Mouse (Mus musculus) embryonic facial prominence, embryonic 13.5 days (tissue): ENCODE data around the gene Ptov1. TPM values are rescaled to one million over a fixed set of nuclear protein-coding genes. Genes with fewer than 3 reads are reported as not detected.

Experiments
- ATAC-seq: fragments of 200-750 bp; cut with Nextera tagmentation; 2 replicates; pipeline ENCODE4 v1.8.0; 2017; ENCODE audit warnings: low read depth; ENCODE audit not compliant: insufficient number of reproducible peaks, insufficient read depth, low FRiP score, low TSS enrichment
- H3K27ac ChIP-seq: fragments of 300-500 bp; sonication (generic); 2 replicates; pipeline ENCODE4 v1.5.1; 2015; ENCODE audit warnings: moderate library complexity, mild to moderate bottlenecking, inconsistent platforms
- H3K27me3 ChIP-seq: fragments of 300-500 bp; sonication (generic); 2 replicates; pipeline ENCODE4 v1.6.1; 2015; ENCODE audit warnings: mild to moderate bottlenecking, inconsistent platforms
- H3K36me3 ChIP-seq: fragments of 300-500 bp; sonication (generic); 2 replicates; pipeline ENCODE4 v1.6.1; 2015; ENCODE audit warnings: mild to moderate bottlenecking, inconsistent platforms
- H3K4me1 ChIP-seq: fragments of 300-500 bp; sonication (generic); 2 replicates; pipeline ENCODE4 v1.6.1; 2015; ENCODE audit warnings: inconsistent platforms
- H3K4me2 ChIP-seq: fragments of 300-500 bp; sonication (generic); 2 replicates; pipeline ENCODE4 v1.6.1; 2015; ENCODE audit warnings: moderate library complexity, mild to moderate bottlenecking, inconsistent platforms
- H3K4me3 ChIP-seq: fragments of 300-500 bp; sonication (generic); 2 replicates; pipeline ENCODE4 v1.5.1; 2015; ENCODE audit warnings: mild to moderate bottlenecking, inconsistent platforms
- H3K9ac ChIP-seq: fragments of 300-500 bp; sonication (generic); 2 replicates; pipeline ENCODE4 v1.6.1; 2015; ENCODE audit warnings: mild to moderate bottlenecking, inconsistent platforms
- H3K9me3 ChIP-seq: fragments of 300-500 bp; sonication (generic); 2 replicates; pipeline ENCODE4 v1.6.1; 2016; ENCODE audit warnings: inconsistent platforms
- WGBS: fragments of 180-500 bp; shearing (Covaris S2); methylation state at CpG from one replicate; pipeline ENCODE4 v1.1.7; 2015; ENCODE audit warnings: mixed read lengths; 5-methylcytosine and 5-hydroxymethylcytosine counted together
- microRNA counts: library from miRNA; unstranded; fragments of <30 nt; microRNA quantifications from one replicate; lab custom pipeline; 2016
- microRNA-seq: library from miRNA; unstranded; fragments of <30 nt; microRNA quantifications from one replicate; pipeline ENCODE4, GENCODE M21; 2016
- polyA plus RNA-seq: library from polyadenylated mRNA; unstranded; fragments of >200 nt; fragmentation: Nextera tagmentation; extraction: Ambion mirVana; gene quantifications from 2 replicates; pipeline ENCODE4 v1.2.1, GENCODE M21; 2015

Gene Ptov1
- polyA plus RNA-seq, 1 experiment from 2014 or later, result 526 TPM

DNA sequence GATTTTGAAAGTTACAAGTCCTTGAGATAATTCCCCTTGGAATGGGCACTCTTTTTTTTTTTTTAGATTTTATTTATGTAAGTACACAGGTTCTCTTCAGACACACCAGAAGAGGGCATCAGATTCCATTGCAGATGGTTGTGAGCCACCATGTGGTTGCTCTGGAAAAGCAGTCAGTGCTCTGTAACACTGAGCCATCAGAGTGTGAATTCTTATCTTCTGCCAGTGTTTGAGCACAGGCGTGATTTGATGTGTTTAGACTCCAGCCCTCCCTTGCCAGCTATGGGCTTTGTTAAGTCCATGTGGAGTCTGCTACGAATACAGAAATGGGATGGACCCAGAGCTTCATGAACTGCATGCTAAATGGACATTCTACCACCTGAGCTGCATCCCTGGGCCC is 51.4 kb downstream of the Ptov1 start:
- H3K9me3 ChIP-seq, result no peaks in the 10 kb centered on the region
- no peaks in the 10 kb centered on the region; the same call in 1 of the 2 replicates for H3K36me3 ChIP-seq
- peak overlapping the region; percentile 97 for H3K9ac ChIP-seq
- whole genome bisulfite sequencing, result 55% methylated on average over 2 of the region's 2 CpGs
- H3K4me3 ChIP-seq, result peak overlapping the region; percentile 73
- peak overlapping the region; percentile 73 for H3K4me2 ChIP-seq
- no peak for ATAC-seq
- H3K27me3 ChIP-seq, result no peaks in the 10 kb centered on the region
- peaks cover 58% of the 10 kb centered on the region for H3K4me1 ChIP-seq
- H3K27ac ChIP-seq, result peak overlapping the region; percentile 40

DNA sequence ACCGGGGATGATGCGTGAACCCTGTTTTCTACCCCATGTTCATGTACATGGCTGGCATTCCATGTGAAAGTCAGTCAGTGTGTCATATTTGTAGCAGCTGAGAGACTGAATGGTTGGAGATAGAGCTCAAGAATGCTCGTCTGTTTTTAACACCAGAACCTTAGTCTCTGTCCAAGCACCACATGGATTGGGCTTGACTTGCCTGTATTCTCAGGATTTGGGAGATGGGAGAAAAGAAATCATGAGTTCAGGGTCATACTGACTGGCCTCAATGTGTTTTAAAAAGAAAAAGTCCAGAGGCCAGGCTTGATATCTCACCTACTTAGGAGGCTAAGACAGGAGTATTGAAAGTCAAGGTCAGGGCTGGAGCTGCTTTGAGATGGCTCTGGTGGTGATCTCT is 52.1 kb downstream of the Ptov1 start:
- Histone ChIP-seq H3K27ac (0 out of 2 replicates have a peak overlapping the region, but pooled peaks have one; percentile 96), H3K36me3 (peaks cover 6% of the 10 kb centered on the region), H3K9me3 (no peaks in the 10 kb centered on the region), H3K4me2 (peak overlapping the region; percentile 73), H3K4me1 (peaks cover 51% of the 10 kb centered on the region), H3K27me3 (no peaks in the 10 kb centered on the region), H3K4me3 (peak overlapping the region; percentile 73), H3K9ac (peak overlapping the region; percentile 97)
- 24% methylated on average over 3 of the region's 3 CpGs for WGBS
- ATAC-seq, result no peak

DNA sequence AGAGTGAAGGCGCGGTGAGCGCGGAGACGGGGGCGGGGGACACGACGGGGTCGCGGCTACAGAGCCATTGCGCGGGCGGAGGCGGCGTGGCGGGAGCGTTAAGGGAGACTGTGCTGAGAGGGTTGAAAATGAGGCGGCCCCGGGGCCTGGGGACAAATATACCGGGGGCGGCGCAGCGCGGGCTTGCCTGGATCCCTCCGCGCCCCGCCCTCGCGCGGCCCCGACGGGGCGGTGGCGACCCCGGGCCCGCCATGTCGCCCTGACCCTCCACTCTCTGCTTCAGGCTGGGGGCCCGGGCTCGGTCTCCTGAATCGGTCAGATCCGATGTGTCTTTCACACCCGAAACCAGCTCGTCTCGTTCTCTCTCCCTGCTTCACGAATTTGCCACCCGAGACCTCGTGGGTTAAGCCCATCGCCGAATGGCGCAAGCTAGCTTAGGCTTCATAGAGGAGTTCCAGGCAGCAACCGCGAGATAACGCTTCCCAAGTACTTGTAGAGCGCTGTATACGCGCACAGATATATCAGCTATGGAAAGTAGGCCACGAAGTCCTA is 53.0 kb downstream of the Ptov1 start, which contains the start of gene Atf5:
Gene Atf5 (minus strand): TSS at position 189 of the 552 bp plus-strand sequence.
- peak within 1 kb of the TSS; percentile 97 for H3K9ac ChIP-seq
- no peaks in the 10 kb centered on the region for H3K27me3 ChIP-seq
- H3K4me1 ChIP-seq, result peaks cover 49% of the 10 kb centered on the region
- peak within 1 kb of the TSS; percentile 96 for H3K27ac ChIP-seq
- under 1% methylated on average over 57 of the region's 57 CpGs for WGBS
- H3K9me3 ChIP-seq, result no peaks in the 10 kb centered on the region
- 0 out of 2 replicates have a peak, but pooled peaks have one; percentile 0 for ATAC-seq
- peak within 1 kb of the TSS; percentile 73 for H3K4me2 ChIP-seq
- peak within 1 kb of the TSS; percentile 73 for H3K4me3 ChIP-seq
- H3K36me3 ChIP-seq, result peaks cover 14% of the 10 kb centered on the region

DNA sequence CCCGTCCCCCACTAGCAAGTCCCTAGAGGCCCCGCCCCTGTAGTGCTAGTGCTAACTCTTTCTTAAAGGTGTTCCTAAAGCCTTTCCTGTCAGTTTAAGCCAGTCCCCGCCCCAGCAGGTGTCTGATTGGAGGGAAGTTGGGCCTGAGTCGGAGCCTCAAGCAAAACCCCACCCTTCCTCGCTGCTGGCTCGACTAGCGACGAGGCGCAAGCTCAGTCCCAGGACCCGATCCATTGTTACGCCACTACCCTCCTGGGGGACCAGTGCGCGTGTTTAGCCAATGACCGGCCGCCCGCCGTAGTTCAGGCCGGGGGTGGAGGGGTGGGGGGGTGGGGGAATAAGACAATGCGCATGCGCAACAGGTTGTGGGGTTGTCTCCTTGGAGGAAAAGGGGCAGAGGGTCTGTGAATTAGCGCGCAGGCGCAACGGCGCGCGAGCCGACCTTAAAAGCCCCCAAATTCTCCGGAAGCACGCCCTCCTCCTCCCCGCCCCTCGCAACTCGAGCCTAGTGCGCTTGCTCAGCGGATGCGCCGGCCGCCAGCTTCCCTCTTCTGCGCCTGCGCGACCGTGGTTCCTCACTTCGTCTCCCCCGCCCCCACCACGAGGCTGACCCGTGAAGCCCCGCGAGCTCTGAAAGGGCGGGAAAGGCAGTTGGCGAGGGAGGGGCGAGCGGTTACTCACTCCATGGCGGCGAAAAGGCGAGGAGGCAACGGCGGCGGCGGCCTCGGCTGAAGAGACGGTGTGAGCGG is 53.7 kb downstream of the Ptov1 start, which contains the start of the genes Nup62 and Il4i1:
Gene Nup62 (plus strand): TSS at position 368 of the 749 bp plus-strand sequence.
Gene Il4i1 (plus strand): TSS at position 667 of the 749 bp plus-strand sequence.
- Histone ChIP-seq H3K9me3 (no peaks in the 10 kb centered on the region), H3K4me3 (peak within 1 kb of the TSS; percentile 73), H3K9ac (peak within 1 kb of the TSS; percentile 97), H3K27me3 (no peaks in the 10 kb centered on the region), H3K36me3 (peaks cover 20% of the 10 kb centered on the region), H3K27ac (peak within 1 kb of the TSS; percentile 96), H3K4me1 (peaks cover 44% of the 10 kb centered on the region), H3K4me2 (peak within 1 kb of the TSS; percentile 73)
- ATAC-seq, result peak; percentile 93
- WGBS, result under 1% methylated on average over 58 of the region's 62 CpGs

DNA sequence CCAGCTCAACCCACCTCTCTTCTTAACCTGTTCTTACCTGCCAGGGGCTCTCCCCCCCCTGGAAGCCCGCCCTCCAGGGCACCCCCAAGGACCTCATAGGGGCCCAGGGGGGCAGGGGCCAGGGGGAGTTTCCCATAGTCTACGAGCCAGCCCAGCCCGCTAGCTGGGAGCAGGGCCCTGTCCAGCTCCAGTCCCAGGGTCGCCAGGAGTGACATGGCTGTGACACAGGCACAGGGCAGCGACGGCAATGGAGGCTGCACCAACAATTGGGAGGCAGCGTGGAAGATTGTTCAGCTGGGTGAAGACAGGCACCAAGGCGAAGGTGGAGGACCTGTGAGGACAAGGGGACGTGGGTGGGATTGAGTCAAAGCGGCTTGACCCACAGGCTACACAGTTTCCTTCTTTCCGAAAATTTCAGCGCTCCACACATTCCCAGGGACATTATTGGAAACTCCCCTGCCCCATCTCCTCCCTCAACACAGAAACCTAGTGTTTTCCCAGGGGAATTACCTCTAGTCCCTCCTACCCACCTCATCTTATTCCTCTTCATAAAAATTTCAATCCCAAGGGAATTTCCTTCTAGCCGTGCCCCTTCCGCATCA is 54.5 kb downstream of the Ptov1 start:
- H3K27me3 ChIP-seq, result no peaks in the 10 kb centered on the region

DNA sequence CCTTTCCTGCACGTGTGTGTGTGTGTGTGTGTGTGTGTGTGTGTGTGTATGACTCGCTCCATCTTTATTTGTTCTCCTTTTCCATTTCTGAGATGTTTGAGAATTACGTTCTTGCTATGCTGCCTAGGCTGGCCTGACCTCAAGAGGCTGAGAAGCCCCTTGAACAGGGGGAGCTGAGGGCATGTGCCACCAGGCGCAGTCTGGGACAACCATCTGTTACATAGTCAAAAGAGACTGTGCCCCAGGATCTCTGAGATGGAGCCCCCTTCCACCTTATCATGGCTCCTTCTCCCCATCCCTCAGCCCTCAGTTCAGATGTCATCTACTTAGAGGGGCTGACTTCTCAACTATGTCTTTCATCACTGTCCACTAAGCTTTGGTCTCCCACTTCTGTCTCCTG is 55.2 kb downstream of the Ptov1 start:
- Histone ChIP-seq H3K27ac (no peak overlapping the region), H3K27me3 (no peaks in the 10 kb centered on the region), H3K36me3 (peaks cover 22% of the 10 kb centered on the region), H3K4me2 (peak overlapping the region; percentile 73; the same call in 1 of the 2 replicates), H3K9me3 (no peaks in the 10 kb centered on the region), H3K9ac (no peak overlapping the region), H3K4me3 (no peak overlapping the region), H3K4me1 (peaks cover 29% of the 10 kb centered on the region)
- WGBS, result 89% methylated on average over 4 of the region's 4 CpGs
- no peak for ATAC-seq

More for the DNA sequence above, 54.5 kb downstream of the Ptov1 start:
- peak overlapping the region; percentile 73 for H3K4me3 ChIP-seq
- H3K4me1 ChIP-seq, result peaks cover 35% of the 10 kb centered on the region
- H3K4me2 ChIP-seq, result peak overlapping the region; percentile 73
- H3K36me3 ChIP-seq, result peaks cover 22% of the 10 kb centered on the region
- WGBS, result 39% methylated on average over 14 of the region's 14 CpGs
- no peak for ATAC-seq
- peak overlapping the region; percentile 96 for H3K27ac ChIP-seq
- no peaks in the 10 kb centered on the region for H3K9me3 ChIP-seq
- H3K9ac ChIP-seq, result peak overlapping the region; percentile 97

DNA sequence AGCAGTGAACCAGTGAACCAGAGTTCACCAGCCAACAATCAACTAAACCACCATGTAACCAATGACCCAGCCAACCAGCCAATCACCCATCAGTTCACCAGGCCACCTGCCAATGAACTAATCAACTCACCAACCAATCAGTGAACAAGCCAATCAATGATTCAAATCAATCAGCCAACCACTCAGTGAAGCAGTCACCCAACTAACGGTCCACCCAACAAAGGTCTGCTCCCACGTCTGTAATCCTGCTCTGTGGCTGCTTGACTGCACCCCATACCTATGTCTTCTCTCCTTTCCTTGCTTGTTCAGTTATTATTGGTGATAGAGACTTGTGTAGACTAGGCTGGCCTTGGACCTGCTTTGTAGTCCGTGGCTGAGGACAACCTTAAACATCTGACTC is 55.6 kb downstream of the Ptov1 start:
- Histone ChIP-seq H3K27me3 (no peaks in the 10 kb centered on the region), H3K4me3 (no peak overlapping the region), H3K36me3 (peaks cover 22% of the 10 kb centered on the region), H3K27ac (no peak overlapping the region), H3K4me2 (0 out of 2 replicates have a peak overlapping the region, but pooled peaks have one; percentile 73), H3K9me3 (no peaks in the 10 kb centered on the region), H3K4me1 (peaks cover 25% of the 10 kb centered on the region), H3K9ac (no peak overlapping the region)
- no peak for ATAC-seq
- whole genome bisulfite sequencing, result 91% methylated on average over 3 of the region's 3 CpGs

MicroRNA genes within 50 kb of the gene (microRNA counts, 519-probe panel; counts per million panel counts)
- microRNA mmu-miR-707 (lab: Ali Mortazavi, UCI), result 236 counts per million, percentile 44 among the panel's probes with 10 or more counts

Small RNA genes lying within 50 kb of the gene (microRNA-seq; reads per million reads assigned to microRNA genes)
- not detected for gene Mir707

Other genes starting within 250 kb of the Ptov1 start
- gene Myh14, start 198.9 kb downstream of the Ptov1 start, polyA plus RNA-seq, result 11.8 and 12.2 TPM in 2 replicates
- not detected in 2 replicates for gene Izumo2, start 161.0 kb downstream of the Ptov1 start, polyA plus RNA-seq
- gene Vrk3, start 121.4 kb downstream of the Ptov1 start, polyA plus RNA-seq, result 32.2 and 35.9 TPM in 2 replicates
- gene Zfp473, start 118.7 kb downstream of the Ptov1 start, polyA plus RNA-seq, result 2.0 and 2.3 TPM in 2 replicates
- 93.5 and 100 TPM in 2 replicates for gene Nup62, start 53.7 kb downstream of the Ptov1 start, polyA plus RNA-seq
- gene Il4i1, start 53.4 kb downstream of the Ptov1 start, polyA plus RNA-seq, result 1.7 and 2.2 TPM in 2 replicates
- 6.4 and 6.5 TPM in 2 replicates for gene Atf5, start 53.1 kb downstream of the Ptov1 start, polyA plus RNA-seq
- 104 and 110 TPM in 2 replicates for gene Akt1s1, start 20.8 kb downstream of the Ptov1 start, polyA plus RNA-seq
- gene Tbc1d17, start 20.7 kb downstream of the Ptov1 start, polyA plus RNA-seq, result 83.1 and 91.0 TPM in 2 replicates
- gene Pnkp, start 12.6 kb downstream of the Ptov1 start, polyA plus RNA-seq, result 30.0 and 30.7 TPM in 2 replicates
- 107 and 111 TPM in 2 replicates for gene Med25, start 22.9 kb upstream of the Ptov1 start, polyA plus RNA-seq
- gene Fuz, start 26.3 kb upstream of the Ptov1 start, polyA plus RNA-seq, result 26.1 and 29.7 TPM in 2 replicates
- 72.3 and 77.5 TPM in 2 replicates for gene Ap2a1, start 59.7 kb upstream of the Ptov1 start, polyA plus RNA-seq
- gene Tsks, start 73.4 kb upstream of the Ptov1 start, polyA plus RNA-seq, result 0.25 and 0.26 TPM in 2 replicates
- gene Cpt1c, start 105.1 kb upstream of the Ptov1 start, polyA plus RNA-seq, result 32.0 and 39.1 TPM in 2 replicates
- 534 and 684 TPM in 2 replicates for gene Prmt1, start 116.8 kb upstream of the Ptov1 start, polyA plus RNA-seq
- 92.0 and 99.7 TPM in 2 replicates for gene Irf3, start 127.9 kb upstream of the Ptov1 start, polyA plus RNA-seq
- 73.6 and 83.2 TPM in 2 replicates for gene Bcl2l12, start 128.9 kb upstream of the Ptov1 start, polyA plus RNA-seq
- gene Scaf1, start 146.6 kb upstream of the Ptov1 start, polyA plus RNA-seq, result 38.6 and 40.2 TPM in 2 replicates
- gene Rras, start 148.2 kb upstream of the Ptov1 start, polyA plus RNA-seq, result 19.7 and 23.3 TPM in 2 replicates
- 15.2 and 15.7 TPM in 2 replicates for gene Prr12, start 183.1 kb upstream of the Ptov1 start, polyA plus RNA-seq
- gene Nosip, start 192.6 kb upstream of the Ptov1 start, polyA plus RNA-seq, result 64.7 and 66.6 TPM in 2 replicates
- 23.0 and 26.0 TPM in 2 replicates for gene Prrg2, start 192.9 kb upstream of the Ptov1 start, polyA plus RNA-seq
- gene Rcn3, start 222.4 kb upstream of the Ptov1 start, polyA plus RNA-seq, result 375 and 376 TPM in 2 replicates
- gene Fcgrt, start 234.1 kb upstream of the Ptov1 start, polyA plus RNA-seq, result 61.6 and 65.1 TPM in 2 replicates